Mouse (Mus musculus): Measurements from ENCODE around the gene Casp6.

GRCm38 (mm10) chr3:129880925-129881593 lies 20.2 kb upstream of the Casp6 start:
- TF ChIP-seq CTCF (IDR thresholded peaks at IDR 0.05; ENCODE audit: low read depth, low read length) (no peak), POLR2A (IDR thresholded peaks at IDR 0.05; ENCODE audit: extremely low read depth, insufficient read depth, low read length) (no peak)

Data from liver, adult 2 months (tissue).